Mouse (Mus musculus): ENCODE results near the gene Grid2.

DNA sequence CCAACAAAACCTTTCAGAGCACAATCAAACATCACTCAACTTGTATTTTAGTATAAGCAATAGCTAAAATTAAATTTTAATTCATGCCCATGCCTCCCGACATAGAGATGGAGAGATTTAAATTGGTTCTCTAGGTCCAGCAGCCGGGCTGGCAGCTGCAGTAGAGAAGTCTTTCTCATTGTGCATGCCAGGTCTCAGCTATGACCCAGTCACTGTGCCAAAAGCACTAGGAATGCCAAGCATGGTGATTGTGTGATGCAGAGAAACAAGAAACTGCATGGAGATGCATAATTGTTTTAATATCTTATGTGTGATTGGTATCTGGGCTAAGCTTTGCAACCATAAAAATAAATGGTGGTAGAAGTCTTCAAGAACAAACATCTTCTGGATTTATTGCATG, 276.1 kb downstream of the Grid2 start:
- TF ChIP-seq CTCF (IDR thresholded peaks at IDR 0.05; ENCODE audit: control insufficient read depth, insufficient read depth, low read length) (no peak), POLR2A (IDR thresholded peaks at IDR 0.05; ENCODE audit: borderline replicate concordance, control insufficient read depth, low read depth, low read length) (no peak)

Data from bone marrow, adult 2 months (tissue).